Mouse (Mus musculus) forebrain, embryonic 10.5 days (tissue): Measurements from ENCODE around the gene Twnk. TPM values are rescaled to one million over a fixed set of nuclear protein-coding genes. Genes with fewer than 3 reads are reported as not detected.

Source experiments
- DNase-seq: peaks from one replicate; pipeline ENCODE4 v3.0.0-alpha.2; 2017; ENCODE audit warnings: low spot score; ENCODE audit errors: extremely low spot score
- H3K27ac ChIP-seq: fragments of 300-500 bp; sonication (generic); 2 replicates; pipeline ENCODE4 v1.5.1; 2016; ENCODE audit warnings: mild to moderate bottlenecking
- H3K27me3 ChIP-seq: fragments of 300-500 bp; sonication (generic); 2 replicates; pipeline ENCODE4 v1.6.1; 2016; ENCODE audit warnings: mild to moderate bottlenecking; ENCODE audit not compliant: poor library complexity, severe bottlenecking
- H3K36me3 ChIP-seq: fragments of 300-500 bp; sonication (generic); replicated peaks from 2 replicates; pipeline ENCODE4 v1.6.1; 2016; ENCODE audit warnings: mild to moderate bottlenecking, moderate library complexity
- H3K4me1 ChIP-seq: fragments of 300-500 bp; sonication (generic); 2 replicates; pipeline ENCODE4 v1.6.1; 2016
- H3K4me3 ChIP-seq: fragments of 300-500 bp; sonication (generic); 2 replicates; pipeline ENCODE4 v1.5.1; 2016; ENCODE audit warnings: mild to moderate bottlenecking, moderate library complexity
- H3K9me3 ChIP-seq: fragments of 300-500 bp; sonication (generic); 2 replicates; pipeline ENCODE4 v1.6.1; 2016; ENCODE audit warnings: mild to moderate bottlenecking, moderate library complexity
- WGBS: fragments of 180-500 bp; shearing (Covaris S2); methylation state at CpG from one replicate; pipeline ENCODE4 v1.1.7; 2016; 5-methylcytosine and 5-hydroxymethylcytosine counted together
- polyA plus RNA-seq: library from polyadenylated mRNA; unstranded; fragments of >200 nt; fragmentation: Nextera tagmentation; extraction: Ambion mirVana; gene quantifications from 2 replicates; pipeline ENCODE4 v1.2.1, GENCODE M21; 2016

Twnk gene
- polyA plus RNA-seq, 1 experiment from 2014 or later: 35.8 TPM

DNA sequence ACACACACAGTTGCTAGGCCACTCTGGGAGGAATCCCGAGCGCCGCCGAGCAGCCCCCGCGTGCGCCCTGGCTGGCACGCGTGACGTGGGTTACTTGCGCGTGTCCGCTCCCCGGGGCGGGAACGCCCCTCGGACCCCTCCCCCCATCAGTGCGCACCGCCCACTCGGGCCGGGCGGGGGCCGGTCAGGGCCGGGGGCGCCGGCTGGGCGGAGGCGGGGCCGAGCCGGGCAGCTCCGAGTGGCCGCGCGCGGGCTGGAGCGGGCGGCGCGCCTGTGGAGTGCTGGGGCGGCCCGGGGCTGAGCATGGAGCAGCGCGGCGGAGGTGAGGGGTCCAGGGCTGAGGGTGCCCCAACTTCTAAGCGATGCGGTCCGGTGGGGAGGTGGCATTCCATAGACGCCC, 12.4 kb downstream of the Twnk start:
- H3K4me1 ChIP-seq: peaks cover 84% of the 10 kb centered on the region

GRCm38 (mm10) chr19:45018351-45018831, 12.9 kb downstream of the Twnk start:
- Histone ChIP-seq H3K27me3 (no peaks in the 10 kb centered on the region), H3K9me3 (no peaks in the 10 kb centered on the region), H3K4me1 (peaks cover 80% of the 10 kb centered on the region), H3K36me3 (peaks cover 39% of the 10 kb centered on the region), H3K27ac (peak overlapping the region; percentile 98), H3K4me3 (peak overlapping the region; percentile 84)
- DNase-seq: peak; percentile 48
- WGBS: 0% methylated on average over 13 of the region's 13 CpGs

More for the DNA sequence above, 12.4 kb downstream of the Twnk start:
- no peaks in the 10 kb centered on the region for H3K27me3 ChIP-seq
- peak overlapping the region; percentile 98 for H3K27ac ChIP-seq
- WGBS: under 1% methylated on average over 48 of the region's 48 CpGs
- DNase-seq: peak; percentile 77
- no peaks in the 10 kb centered on the region for H3K9me3 ChIP-seq
- peaks cover 37% of the 10 kb centered on the region for H3K36me3 ChIP-seq
- peak overlapping the region; percentile 84 for H3K4me3 ChIP-seq

DNA sequence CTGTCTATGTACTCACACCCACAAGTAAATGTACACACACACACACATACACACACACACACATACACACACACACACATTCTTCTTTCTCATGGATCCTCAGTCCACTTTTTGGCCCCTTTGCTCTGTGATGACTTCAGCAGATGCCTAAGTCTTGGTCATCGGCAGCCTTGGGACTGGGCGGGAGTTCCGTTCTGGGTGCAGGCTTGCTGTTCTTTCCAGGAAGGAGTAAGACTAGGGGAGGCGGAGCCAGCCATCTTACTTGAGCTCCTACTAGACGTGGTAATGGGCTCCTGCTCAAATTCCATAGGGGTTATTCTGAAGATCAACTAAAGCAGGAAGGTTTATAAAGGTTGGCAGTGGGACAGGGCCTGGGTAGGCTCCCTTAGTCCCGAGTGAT, 14.9 kb downstream of the Twnk start:
- Histone ChIP-seq H3K27ac (0 out of 2 replicates have a peak overlapping the region, but pooled peaks have one; percentile 54), H3K9me3 (no peaks in the 10 kb centered on the region), H3K4me3 (peak overlapping the region; percentile 22; the same call in 1 of the 2 replicates), H3K36me3 (peaks cover 59% of the 10 kb centered on the region), H3K27me3 (no peaks in the 10 kb centered on the region), H3K4me1 (peaks cover 60% of the 10 kb centered on the region)
- WGBS: 76% methylated on average over 6 of the region's 6 CpGs
- DNase-seq: no peak

DNA sequence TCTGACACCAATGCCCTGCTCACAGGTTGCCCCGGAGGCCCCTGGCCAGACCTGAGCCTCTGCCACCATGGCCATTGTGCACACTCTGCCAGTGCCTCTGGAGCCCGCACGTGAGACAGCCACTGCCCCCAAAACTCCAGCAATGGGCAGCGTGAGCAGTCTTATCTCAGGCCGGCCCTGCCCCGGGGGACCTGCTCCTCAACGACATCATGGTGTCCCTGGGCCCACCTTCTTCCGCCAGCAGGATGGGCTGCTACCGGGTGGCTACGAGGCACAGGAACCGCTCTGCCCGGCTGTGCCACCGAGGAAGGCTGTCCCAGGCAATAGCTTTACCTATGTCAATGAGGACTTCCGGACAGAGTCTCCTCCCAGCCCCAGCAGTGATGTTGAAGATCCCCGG, 15.9 kb downstream of the Twnk start:
- H3K36me3 ChIP-seq: peaks cover 69% of the 10 kb centered on the region
- peaks cover 55% of the 10 kb centered on the region for H3K4me1 ChIP-seq
- no peaks in the 10 kb centered on the region for H3K27me3 ChIP-seq
- peak overlapping the region; percentile 12; the same call in 1 of the 2 replicates for H3K27ac ChIP-seq
- DNase-seq: no peak
- peak overlapping the region; percentile 22 for H3K4me3 ChIP-seq
- 94% methylated on average over 15 of the region's 15 CpGs for WGBS
- H3K9me3 ChIP-seq: no peaks in the 10 kb centered on the region

DNA sequence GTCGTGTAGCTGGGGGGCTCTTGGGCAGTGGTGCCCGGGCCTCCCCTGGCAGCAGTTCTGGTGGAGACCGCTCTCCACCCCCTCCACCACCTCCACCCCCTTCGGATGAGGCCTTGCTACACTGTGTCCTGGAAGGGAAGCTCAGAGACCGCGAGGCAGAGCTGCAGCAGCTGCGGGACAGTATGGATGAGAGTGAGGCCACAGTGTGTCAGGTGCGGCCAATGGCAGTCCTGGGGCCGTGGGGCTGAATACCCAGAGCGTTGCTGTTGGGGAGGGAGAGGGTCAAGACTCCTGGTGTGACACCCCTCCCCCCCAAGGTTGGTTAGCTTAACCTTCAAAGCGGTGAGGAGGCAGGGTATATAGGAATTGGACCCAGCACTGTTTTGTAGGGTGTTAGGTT, 18.5 kb downstream of the Twnk start:
- H3K4me1 ChIP-seq: peaks cover 52% of the 10 kb centered on the region
- no peaks in the 10 kb centered on the region for H3K27me3 ChIP-seq
- peaks cover 94% of the 10 kb centered on the region for H3K36me3 ChIP-seq
- WGBS: 86% methylated on average over 11 of the region's 11 CpGs
- no peak overlapping the region for H3K4me3 ChIP-seq
- no peaks in the 10 kb centered on the region for H3K9me3 ChIP-seq
- no peak overlapping the region for H3K27ac ChIP-seq
- DNase-seq: no peak

- H3K4me1 ChIP-seq: peaks cover 50% of the 10 kb centered on the region
- H3K4me3 ChIP-seq: no peak overlapping the region
- H3K27ac ChIP-seq: no peak overlapping the region
- DNase-seq: no peak
- H3K9me3 ChIP-seq: no peaks in the 10 kb centered on the region
- H3K27me3 ChIP-seq: no peaks in the 10 kb centered on the region
- 91% methylated on average over 20 of the region's 20 CpGs for WGBS
- peaks cover 92% of the 10 kb centered on the region for H3K36me3 ChIP-seq
These were observed 19.3 kb downstream of the Twnk start for GRCm38 (mm10) chr19:45024775-45025174.

DNA sequence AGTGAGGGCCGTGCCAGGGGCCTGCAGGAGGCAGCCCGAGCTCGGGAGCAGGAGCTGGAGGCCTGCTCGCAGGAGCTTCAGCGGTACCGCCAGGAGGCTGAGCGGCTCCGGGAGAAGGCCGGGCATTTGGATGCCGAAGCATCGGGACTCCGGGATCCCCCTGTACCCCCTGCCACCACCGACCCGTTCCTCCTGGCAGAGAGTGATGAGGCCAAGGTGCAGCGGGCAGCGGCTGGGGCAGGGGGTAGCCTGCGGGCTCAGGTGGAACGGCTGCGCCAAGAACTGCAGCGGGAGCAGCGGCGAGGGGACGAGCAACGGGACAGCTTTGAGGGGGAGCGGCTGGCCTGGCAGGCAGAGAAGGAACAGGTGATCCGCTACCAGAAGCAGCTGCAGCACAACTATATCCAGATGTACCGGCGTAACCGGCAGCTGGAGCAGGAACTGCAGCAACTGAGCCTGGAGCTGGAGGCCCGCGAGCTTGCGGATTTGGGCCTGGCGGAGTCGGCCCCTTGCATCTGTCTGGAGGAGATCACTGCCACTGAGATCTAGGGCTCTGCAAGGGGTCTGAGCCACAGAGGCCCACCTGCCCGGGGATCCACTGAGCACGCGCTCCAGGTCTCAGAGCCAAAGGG, 20.6 kb downstream of the Twnk start:
- Histone ChIP-seq H3K36me3 (peaks cover 80% of the 10 kb centered on the region), H3K27ac (no peak overlapping the region), H3K27me3 (no peaks in the 10 kb centered on the region), H3K4me1 (peaks cover 49% of the 10 kb centered on the region), H3K9me3 (no peaks in the 10 kb centered on the region), H3K4me3 (no peak overlapping the region)
- no peak for DNase-seq
- 90% methylated on average over 37 of the region's 37 CpGs for WGBS

DNA sequence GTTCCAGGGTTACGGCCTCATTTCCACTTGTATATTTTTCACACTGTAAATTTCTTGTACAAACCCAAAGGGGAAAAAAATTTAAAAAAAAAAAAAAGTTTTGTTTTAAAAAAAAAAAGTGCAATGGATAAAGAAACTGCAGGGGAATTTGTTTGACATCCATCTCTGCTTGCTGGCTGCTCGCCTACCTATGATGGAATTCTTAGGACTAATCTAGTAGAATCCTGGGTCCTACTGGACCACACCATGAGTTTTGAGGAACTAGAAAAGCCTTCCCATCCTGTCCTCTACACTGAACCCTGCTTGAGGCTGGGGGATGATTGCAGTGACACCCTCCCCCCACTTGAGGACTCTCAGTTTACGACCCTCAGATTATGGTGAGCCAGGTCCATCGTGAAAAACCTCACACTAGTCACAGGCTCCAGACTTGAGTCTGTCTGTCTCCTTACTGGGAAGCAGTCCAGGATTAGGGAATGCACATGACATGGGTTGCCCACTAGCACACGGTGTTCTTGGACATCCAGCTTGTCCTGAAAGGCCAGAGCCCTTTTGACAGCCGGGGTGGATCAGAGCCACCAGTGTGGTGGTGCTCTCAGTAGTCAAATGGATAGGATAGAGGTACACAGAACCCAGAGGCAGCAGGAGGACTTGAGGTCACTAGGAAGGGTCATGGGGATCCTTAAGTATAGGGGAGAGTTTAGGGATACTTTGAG, 21.7 kb downstream of the Twnk start:
- no peaks in the 10 kb centered on the region for H3K27me3 ChIP-seq
- 91% methylated on average over 6 of the region's 6 CpGs for WGBS
- H3K9me3 ChIP-seq: no peaks in the 10 kb centered on the region
- H3K27ac ChIP-seq: no peak overlapping the region
- peaks cover 48% of the 10 kb centered on the region for H3K4me1 ChIP-seq
- H3K36me3 ChIP-seq: peaks cover 69% of the 10 kb centered on the region
- no peak overlapping the region for H3K4me3 ChIP-seq
- DNase-seq: no peak

DNA sequence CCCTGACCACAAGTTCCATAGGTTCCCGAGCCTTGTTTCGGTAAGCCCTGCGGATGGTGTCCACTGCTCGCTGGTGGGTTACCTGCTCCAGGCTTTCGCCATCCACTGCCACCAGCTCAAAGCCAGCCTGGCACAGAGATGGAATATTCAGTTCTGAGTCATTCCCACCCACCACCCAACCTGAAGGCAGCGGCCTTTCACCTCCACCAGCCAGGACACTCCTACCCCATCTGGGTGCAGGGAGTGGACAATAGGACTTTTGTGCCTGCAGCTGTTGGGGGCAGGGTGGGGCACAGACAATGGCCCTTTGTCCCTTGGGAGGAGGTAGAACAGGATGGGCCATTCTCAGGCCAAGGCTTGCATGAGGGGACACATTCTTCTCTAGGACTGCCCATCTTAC, 22.4 kb downstream of the Twnk start:
- no peak for DNase-seq
- Histone ChIP-seq H3K4me3 (no peak overlapping the region), H3K36me3 (peaks cover 62% of the 10 kb centered on the region), H3K27me3 (peaks cover under 1% of the 10 kb centered on the region; the same call in 1 of the 2 replicates), H3K27ac (peak overlapping the region; percentile 32; the same call in 1 of the 2 replicates), H3K9me3 (no peaks in the 10 kb centered on the region), H3K4me1 (peaks cover 53% of the 10 kb centered on the region)
- WGBS: 83% methylated on average over 6 of the region's 6 CpGs

DNA sequence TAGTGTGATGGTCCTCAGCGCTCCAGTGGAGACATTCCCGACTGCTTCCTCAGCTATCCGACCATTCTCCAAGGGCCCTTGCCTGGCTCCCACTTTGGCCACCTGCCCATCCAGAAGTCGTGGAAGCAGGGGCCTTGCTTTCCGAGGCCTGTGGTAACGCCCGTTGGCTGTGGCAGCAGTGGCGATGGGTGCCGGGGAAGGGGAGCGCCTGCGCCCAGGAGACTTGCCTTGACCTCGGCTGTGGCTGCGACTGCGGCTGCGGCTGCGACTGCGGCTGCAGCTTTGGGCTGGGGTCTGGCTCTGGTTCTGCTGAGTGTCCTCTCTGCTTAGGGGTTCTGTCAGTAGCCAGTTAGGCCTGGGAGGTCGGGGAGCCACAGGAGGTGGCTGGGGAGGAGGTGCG, 23.3 kb downstream of the Twnk start:
- DNase-seq: no peak
- H3K4me1 ChIP-seq: peaks cover 60% of the 10 kb centered on the region
- peaks cover 4% of the 10 kb centered on the region; the same call in 1 of the 2 replicates for H3K27me3 ChIP-seq
- peaks cover 53% of the 10 kb centered on the region for H3K36me3 ChIP-seq
- peak overlapping the region; percentile 32 for H3K27ac ChIP-seq
- no peak overlapping the region for H3K4me3 ChIP-seq
- no peaks in the 10 kb centered on the region for H3K9me3 ChIP-seq
- 64% methylated on average over 19 of the region's 19 CpGs for WGBS

DNA sequence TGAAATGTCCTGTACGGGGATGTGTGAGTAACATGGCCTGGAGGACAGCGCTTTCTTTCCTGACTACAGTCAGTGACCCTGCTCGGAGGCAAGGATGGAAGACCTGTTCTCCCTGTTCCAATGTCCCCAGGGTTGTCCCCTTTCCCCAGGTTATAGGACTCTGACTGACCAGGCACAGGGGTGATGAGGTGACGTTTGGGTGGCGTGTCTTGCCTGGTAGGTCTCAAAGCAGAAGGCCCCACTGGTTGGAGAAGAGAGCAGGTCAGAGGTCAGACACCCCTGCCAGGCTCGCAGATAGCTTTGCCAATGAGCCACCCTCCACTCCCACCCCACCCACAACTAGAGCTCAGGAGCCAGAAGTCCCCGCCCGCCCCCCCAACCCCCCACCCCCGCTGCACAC, 24.1 kb downstream of the Twnk start:
- H3K9me3 ChIP-seq: no peaks in the 10 kb centered on the region
- H3K4me3 ChIP-seq: no peak overlapping the region
- WGBS: 56% methylated on average over 9 of the region's 9 CpGs
- DNase-seq: no peak
- peaks cover 44% of the 10 kb centered on the region for H3K36me3 ChIP-seq
- peaks cover 63% of the 10 kb centered on the region for H3K4me1 ChIP-seq
- peaks cover 4% of the 10 kb centered on the region; the same call in 1 of the 2 replicates for H3K27me3 ChIP-seq
- H3K27ac ChIP-seq: no peak overlapping the region

DNA sequence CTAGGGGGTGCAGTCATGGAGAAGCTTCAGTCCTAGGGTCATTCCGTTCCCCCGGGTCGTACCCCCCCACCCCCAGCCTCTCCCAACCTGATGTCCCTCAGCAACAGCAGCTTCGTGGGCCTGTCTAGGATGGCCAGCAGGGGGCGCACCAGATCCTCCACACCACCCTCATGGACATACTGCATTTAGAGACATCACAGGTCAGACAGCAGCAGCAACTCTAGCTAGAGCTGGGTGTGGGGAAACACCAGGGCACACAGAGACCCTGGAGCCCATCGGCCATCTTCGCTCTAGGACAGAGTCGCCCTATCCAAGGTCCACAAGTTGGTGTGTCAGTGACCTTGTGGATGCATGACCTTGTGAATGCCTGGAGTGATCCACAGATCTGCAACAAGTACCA, 24.6 kb downstream of the Twnk start:
- 41% methylated on average over 8 of the region's 8 CpGs for WGBS
- Histone ChIP-seq H3K9me3 (no peaks in the 10 kb centered on the region), H3K27ac (no peak overlapping the region), H3K36me3 (peaks cover 39% of the 10 kb centered on the region), H3K4me3 (no peak overlapping the region), H3K27me3 (peaks cover 4% of the 10 kb centered on the region; the same call in 1 of the 2 replicates), H3K4me1 (peaks cover 63% of the 10 kb centered on the region)
- peak; percentile 70 for DNase-seq
